Mouse (Mus musculus): ENCODE results near the gene Morn3. TPM values are rescaled to one million over a fixed set of nuclear protein-coding genes. Genes with fewer than 3 reads are reported as not detected.

Gene Morn3
- total RNA-seq, 1 experiment, result 0.62 TPM

DNA sequence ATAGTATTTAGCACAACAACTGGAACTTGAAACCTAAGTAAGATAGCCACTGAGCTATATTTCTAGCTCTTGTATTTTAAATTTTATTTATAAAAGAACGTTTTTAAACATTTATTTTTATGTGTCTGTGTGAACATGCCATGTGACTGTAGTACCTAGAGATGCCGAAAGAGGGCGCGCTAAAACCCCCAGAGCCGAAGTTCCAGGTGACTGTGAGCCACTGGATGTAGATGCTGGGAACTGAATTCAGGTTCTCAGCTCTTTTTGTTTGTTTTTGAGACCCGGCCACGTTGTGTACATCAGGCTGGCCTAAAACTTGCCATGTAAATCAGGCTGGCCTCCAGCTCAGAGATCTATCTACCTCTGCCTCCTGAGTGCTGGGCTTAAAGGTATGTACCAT is 3.0 kb downstream of the Morn3 start:
- in situ Hi-C loops (cut with MboI; ENCODE audit: low sequenced_read_pairs in 2 of 2, unreplicated experiment in 2 of 2), result no loop called here
- peaks cover 5 to 6% of the 10 kb centered on the region in 2 experiments for H3K4me1 ChIP-seq (ENCODE audit: control insufficient read depth in 2 of 2, insufficient read depth in 2 of 2, low read length in 2 of 2, poor library complexity in 1 of 2)
- H3K9ac ChIP-seq (ENCODE audit: insufficient read depth, low read depth, low read length, poor library complexity, severe bottlenecking), result no peak overlapping the region; the same call in 1 of the 2 replicates
- H3K9me3 ChIP-seq (ENCODE audit: control insufficient read depth, insufficient read depth, low read depth, low read length), result no peaks in the 10 kb centered on the region
- H3K36me3 ChIP-seq (ENCODE audit: control insufficient read depth, insufficient read depth, low read length, poor library complexity, severe bottlenecking), result no peaks in the 10 kb centered on the region
- TF ChIP-seq HCFC1 (IDR thresholded peaks at IDR 0.05; ENCODE audit: borderline replicate concordance, insufficient read depth, low read length) (no peak), MAFK (IDR thresholded peaks at IDR 0.05; ENCODE audit: insufficient read depth, low read depth, low read length) (no peak), ZNF384 (IDR thresholded peaks at IDR 0.05; ENCODE audit: low read depth, low read length) (no peak), ZC3H11A (IDR thresholded peaks at IDR 0.05; ENCODE audit: borderline replicate concordance, low read depth, low read length) (no peak), CHD2 (IDR thresholded peaks at IDR 0.05; ENCODE audit: low read depth, low read length) (no peak)
- H3K4me3 ChIP-seq (ENCODE audit: insufficient read depth in 1 of 2, low read depth in 1 of 2, low read length in 2 of 2, poor library complexity in 1 of 2, severe bottlenecking in 1 of 2), result no peak overlapping the region
- no peak for DNase-seq (ENCODE audit: low read depth, low spot score)
- H3K27ac ChIP-seq (ENCODE audit: insufficient read depth, low read depth, low read length, poor library complexity, severe bottlenecking), result no peak overlapping the region

GRCm38 (mm10) chr5:123040796-123041195 is 6.0 kb downstream of the Morn3 start:
- Histone ChIP-seq H3K36me3 (ENCODE audit: control insufficient read depth, insufficient read depth, low read length, poor library complexity, severe bottlenecking) (no peaks in the 10 kb centered on the region), H3K4me3 (ENCODE audit: insufficient read depth in 1 of 2, low read depth in 1 of 2, low read length in 2 of 2, poor library complexity in 1 of 2, severe bottlenecking in 1 of 2) (peak overlapping the region in 1 of 2 experiments; percentile 34; a peak in 2 of 4 replicates), H3K9me3 (ENCODE audit: control insufficient read depth, insufficient read depth, low read depth, low read length) (no peaks in the 10 kb centered on the region), H3K9ac (ENCODE audit: insufficient read depth, low read depth, low read length, poor library complexity, severe bottlenecking) (peak overlapping the region; percentile 57), H3K4me1 (ENCODE audit: control insufficient read depth in 2 of 2, insufficient read depth in 2 of 2, low read length in 2 of 2, poor library complexity in 1 of 2) (peaks cover 16 to 25% of the 10 kb centered on the region in 2 experiments), H3K27ac (ENCODE audit: insufficient read depth, low read depth, low read length, poor library complexity, severe bottlenecking) (peak overlapping the region; percentile 71)
- no peak for DNase-seq (ENCODE audit: low read depth, low spot score)
- in situ Hi-C loops (cut with MboI; ENCODE audit: low sequenced_read_pairs in 2 of 2, unreplicated experiment in 2 of 2), result no loop called here
- TF ChIP-seq ZNF384 (IDR thresholded peaks at IDR 0.05; ENCODE audit: low read depth, low read length) (no peak), HCFC1 (IDR thresholded peaks at IDR 0.05; ENCODE audit: borderline replicate concordance, insufficient read depth, low read length) (no peak), CHD2 (IDR thresholded peaks at IDR 0.05; ENCODE audit: low read depth, low read length) (no peak), MAFK (IDR thresholded peaks at IDR 0.05; ENCODE audit: insufficient read depth, low read depth, low read length) (no peak), ZC3H11A (IDR thresholded peaks at IDR 0.05; ENCODE audit: borderline replicate concordance, low read depth, low read length) (no peak)

DNA sequence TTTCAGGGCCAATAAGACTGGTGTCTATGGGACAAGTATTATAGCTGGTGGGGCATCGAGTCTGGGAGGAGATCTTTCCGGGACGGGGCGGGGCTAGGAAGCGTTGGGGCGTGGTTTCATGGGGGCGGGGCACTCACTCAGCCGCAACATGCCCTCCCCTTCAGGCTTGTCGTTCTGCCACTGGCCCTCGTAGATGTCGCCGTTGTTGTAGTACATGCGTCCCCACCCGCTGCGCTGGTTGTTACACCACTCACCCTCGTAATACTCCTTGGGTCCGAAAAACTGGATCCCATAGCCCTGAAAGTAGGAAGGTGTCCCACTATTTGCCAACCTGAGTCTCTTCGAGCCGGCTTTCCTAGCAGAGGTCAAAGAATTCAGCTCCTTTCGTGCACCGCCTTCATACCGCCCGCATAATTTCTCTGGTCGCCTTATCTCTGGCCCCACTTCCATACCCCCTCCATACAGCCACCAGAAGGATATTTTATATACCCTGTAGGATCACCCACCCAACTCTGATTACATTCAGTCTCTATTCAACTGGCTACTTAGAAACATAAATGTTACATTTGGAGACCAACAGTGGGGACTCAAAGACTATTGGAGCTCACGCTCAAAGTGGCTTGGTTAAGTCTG is 7.6 kb downstream of the Morn3 start:
- Histone ChIP-seq H3K4me3 (ENCODE audit: insufficient read depth in 1 of 2, low read depth in 1 of 2, low read length in 2 of 2, poor library complexity in 1 of 2, severe bottlenecking in 1 of 2) (peak overlapping the region; percentile 37 to 50), H3K4me1 (ENCODE audit: control insufficient read depth in 2 of 2, insufficient read depth in 2 of 2, low read length in 2 of 2, poor library complexity in 1 of 2) (peaks cover 13 to 36% of the 10 kb centered on the region in 2 experiments), H3K36me3 (ENCODE audit: control insufficient read depth, insufficient read depth, low read length, poor library complexity, severe bottlenecking) (no peaks in the 10 kb centered on the region), H3K27ac (ENCODE audit: insufficient read depth, low read depth, low read length, poor library complexity, severe bottlenecking) (peak overlapping the region; percentile 79; the same call in 1 of the 2 replicates), H3K9me3 (ENCODE audit: control insufficient read depth, insufficient read depth, low read depth, low read length) (no peaks in the 10 kb centered on the region), H3K9ac (ENCODE audit: insufficient read depth, low read depth, low read length, poor library complexity, severe bottlenecking) (peak overlapping the region; percentile 48; the same call in 1 of the 2 replicates)
- peak; percentile 74 for DNase-seq (ENCODE audit: low read depth, low spot score)
- TF ChIP-seq HCFC1 (IDR thresholded peaks at IDR 0.05; ENCODE audit: borderline replicate concordance, insufficient read depth, low read length) (no peak), MAFK (IDR thresholded peaks at IDR 0.05; ENCODE audit: insufficient read depth, low read depth, low read length) (no peak), ZC3H11A (IDR thresholded peaks at IDR 0.05; ENCODE audit: borderline replicate concordance, low read depth, low read length) (no peak), CHD2 (IDR thresholded peaks at IDR 0.05; ENCODE audit: low read depth, low read length) (no peak), ZNF384 (IDR thresholded peaks at IDR 0.05; ENCODE audit: low read depth, low read length) (no peak)
- in situ Hi-C loops (cut with MboI; ENCODE audit: low sequenced_read_pairs in 2 of 2, unreplicated experiment in 2 of 2), result no loop called here

DNA sequence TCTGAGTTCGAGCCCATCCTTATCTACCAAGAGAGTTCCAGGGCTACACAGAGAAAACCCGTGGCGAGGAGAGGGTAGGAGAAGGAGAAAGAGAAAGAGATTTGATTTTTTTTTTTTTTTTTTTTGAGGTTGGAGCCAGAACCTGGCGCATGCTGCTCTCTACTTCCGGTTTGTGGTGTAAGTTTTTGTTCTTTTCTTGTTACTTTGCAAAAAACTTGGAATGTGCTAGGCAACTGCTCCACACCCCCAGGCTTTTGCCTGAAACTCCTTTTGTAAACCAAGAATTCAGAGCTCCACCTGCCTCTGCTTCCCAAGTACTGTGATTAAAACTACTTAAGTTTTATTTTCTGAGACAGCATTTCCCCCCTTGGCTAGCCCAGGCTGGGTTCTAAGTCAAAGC is 8.7 kb downstream of the Morn3 start:
- in situ Hi-C loops (cut with MboI; ENCODE audit: low sequenced_read_pairs in 2 of 2, unreplicated experiment in 2 of 2), result no loop called here
- TF ChIP-seq ZNF384 (IDR thresholded peaks at IDR 0.05; ENCODE audit: low read depth, low read length) (peak; percentile 92), ZC3H11A (IDR thresholded peaks at IDR 0.05; ENCODE audit: borderline replicate concordance, low read depth, low read length) (no peak)

More for the DNA sequence above, 8.7 kb downstream of the Morn3 start:
- no peaks in the 10 kb centered on the region for H3K9me3 ChIP-seq (ENCODE audit: control insufficient read depth, insufficient read depth, low read depth, low read length)
- H3K27ac ChIP-seq (ENCODE audit: insufficient read depth, low read depth, low read length, poor library complexity, severe bottlenecking), result peak overlapping the region; percentile 79; the same call in 1 of the 2 replicates
- DNase-seq (ENCODE audit: low read depth, low spot score), result no peak
- peak overlapping the region in 1 of 2 experiments; percentile 26; a peak in 1 of 4 replicates for H3K4me3 ChIP-seq (ENCODE audit: insufficient read depth in 1 of 2, low read depth in 1 of 2, low read length in 2 of 2, poor library complexity in 1 of 2, severe bottlenecking in 1 of 2)
- H3K4me1 ChIP-seq (ENCODE audit: control insufficient read depth in 2 of 2, insufficient read depth in 2 of 2, low read length in 2 of 2, poor library complexity in 1 of 2), result peaks cover 13 to 36% of the 10 kb centered on the region in 2 experiments
- peak overlapping the region; percentile 67; the same call in 1 of the 2 replicates for H3K9ac ChIP-seq (ENCODE audit: insufficient read depth, low read depth, low read length, poor library complexity, severe bottlenecking)
- H3K36me3 ChIP-seq (ENCODE audit: control insufficient read depth, insufficient read depth, low read length, poor library complexity, severe bottlenecking), result no peaks in the 10 kb centered on the region

Data from ES-E14 (cell line).